Mouse (Mus musculus) olfactory bulb, adult 2 months (tissue): ENCODE data around the gene Armc3.

Source experiments
- CTCF ChIP-seq: fragments of 200-500 bp; IDR thresholded peaks from 2 replicates; pipeline ENCODE4 v1.5.1; 2012; ENCODE audit warnings: low read depth, mild to moderate bottlenecking, low read length, moderate library complexity; ENCODE audit not compliant: insufficient read depth
- POLR2A ChIP-seq: fragments of 200-500 bp; IDR thresholded peaks from 2 replicates; pipeline ENCODE4 v1.6.1; 2012; ENCODE audit warnings: mild to moderate bottlenecking, low read depth, low read length, moderate library complexity; ENCODE audit not compliant: insufficient read depth

DNA sequence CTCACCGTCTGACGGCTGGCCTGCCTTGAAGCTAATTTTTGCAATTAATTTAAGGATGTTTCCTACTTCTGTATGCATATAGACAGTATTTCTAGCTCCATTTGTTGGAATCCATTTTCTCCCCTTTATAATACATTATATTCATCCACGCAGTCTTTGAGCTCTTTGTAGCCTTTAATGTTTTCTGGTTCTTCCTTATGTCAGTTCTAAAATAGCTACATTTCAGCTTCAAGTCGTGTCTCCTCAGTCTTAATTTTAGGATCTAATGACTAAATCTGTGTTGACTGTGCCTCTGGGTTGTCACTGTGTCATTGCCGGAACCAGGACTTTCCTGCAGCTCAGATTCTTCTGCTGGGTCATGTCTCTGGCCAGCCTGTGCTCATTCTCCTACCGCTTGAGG lies 61.3 kb downstream of the Armc3 start:
- TF ChIP-seq CTCF (no peak), POLR2A (no peak)
